Mouse (Mus musculus) bone marrow, adult 2 months (tissue): Measurements from ENCODE around the gene Xrn2. TPM values are rescaled to one million over a fixed set of nuclear protein-coding genes. Genes with fewer than 3 reads are reported as not detected.

Experiments
- H3K27ac ChIP-seq: fragments of 200-500 bp; 2 replicates; pipeline ENCODE4 v1.5.1; 2012; ENCODE audit warnings: low read depth, mild to moderate bottlenecking, control low read depth, inconsistent platforms, low read length; ENCODE audit not compliant: control insufficient read depth, poor library complexity, insufficient read depth
- H3K4me1 ChIP-seq: fragments of 200-500 bp; 2 replicates; pipeline ENCODE4 v1.6.1; 2011; ENCODE audit warnings: low read length; ENCODE audit not compliant: control insufficient read depth, insufficient read depth
- H3K4me3 ChIP-seq: fragments of 200-500 bp; replicated peaks from 2 replicates; pipeline ENCODE3; 2011; ENCODE audit warnings: mild to moderate bottlenecking, low read depth, low read length, control low read depth; ENCODE audit not compliant: control insufficient read depth
- CTCF ChIP-seq: fragments of 200-500 bp; IDR thresholded peaks from 2 replicates; pipeline ENCODE4 v1.5.1; 2011; ENCODE audit warnings: low read length, control low read depth; ENCODE audit not compliant: control insufficient read depth, insufficient read depth
- POLR2A ChIP-seq: fragments of 200-500 bp; IDR thresholded peaks from 2 replicates; pipeline ENCODE4 v1.6.1; 2011; ENCODE audit warnings: low read depth, mild to moderate bottlenecking, control low read depth, low read length, borderline replicate concordance; ENCODE audit not compliant: control insufficient read depth
- WGBS: fragments of 180-500 bp; shearing (Covaris S2); methylation state at CpG from one replicate; pipeline ENCODE4 v1.1.7; 2018; 5-methylcytosine and 5-hydroxymethylcytosine counted together
- polyA plus RNA-seq: library from polyadenylated mRNA; stranded (reverse); fragments of >200 nt; gene quantifications from 2 replicates; pipeline ENCODE4 v1.2.4, GENCODE M21; 2011; ENCODE audit warnings: low replicate concordance; ENCODE audit not compliant: missing spikeins, insufficient read depth, insufficient read length

Gene Xrn2
- polyA plus RNA-seq, result 32.3 and 36.9 TPM in 2 replicates

DNA sequence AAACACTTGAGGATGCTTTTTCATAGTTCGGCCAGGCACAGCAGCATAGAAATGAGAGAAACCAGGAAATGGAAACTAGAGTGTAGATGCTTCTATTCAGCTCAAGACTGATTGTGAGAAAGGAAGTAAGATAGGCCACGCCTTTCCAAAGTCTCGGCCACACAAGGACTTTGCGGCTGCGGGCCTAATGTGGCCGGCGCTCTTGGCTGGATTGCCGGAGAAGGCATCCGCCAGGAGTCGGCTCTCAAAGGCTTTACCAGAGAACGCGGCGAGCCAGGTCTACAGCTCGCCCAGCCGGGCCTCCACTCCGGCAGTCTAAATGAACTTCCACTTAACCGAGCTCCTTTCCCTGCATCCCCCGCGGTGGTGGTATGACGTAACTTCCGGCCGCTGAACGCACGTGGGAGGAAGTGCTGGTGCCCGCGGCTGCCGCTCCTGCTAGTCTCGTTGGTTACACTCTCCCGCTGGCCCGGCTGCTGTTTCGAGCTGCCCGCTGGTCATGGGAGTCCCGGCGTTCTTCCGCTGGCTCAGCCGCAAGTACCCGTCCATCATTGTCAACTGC is at the start of gene Xrn2:
TSS of gene Xrn2 (plus strand) at position 374 of the 562 bp plus-strand sequence.
- H3K4me1 ChIP-seq, result peaks cover 5% of the 10 kb centered on the region
- H3K4me3 ChIP-seq, result peak within 1 kb of the TSS; percentile 99
- TF ChIP-seq POLR2A (peak; percentile 91), CTCF (0 out of 2 replicates have a peak, but pooled peaks have one; percentile 0)
- H3K27ac ChIP-seq, result peak within 1 kb of the TSS; percentile 100
- under 1% methylated on average over 37 of the region's 37 CpGs for WGBS

- TF ChIP-seq CTCF (no peak), POLR2A (no peak)
- Histone ChIP-seq H3K4me3 (no peak overlapping the region), H3K27ac (no peak overlapping the region), H3K4me1 (no peaks in the 10 kb centered on the region)
- WGBS, result 77% methylated on average over 3 of the region's 3 CpGs
Observed at GRCm38 (mm10) chr2:146975024-146975423, 37.8 kb upstream of the Xrn2 start.

- no peaks in the 10 kb centered on the region for H3K4me1 ChIP-seq
- no peak overlapping the region for H3K27ac ChIP-seq
- TF ChIP-seq CTCF (no peak), POLR2A (no peak)
- WGBS, result 81% methylated on average over 3 of the region's 3 CpGs
- no peak overlapping the region for H3K4me3 ChIP-seq
Observed at GRCm38 (mm10) chr2:146975453-146976028, 37.3 kb upstream of the Xrn2 start.

GRCm38 (mm10) chr2:146982786-146983185 is 30.0 kb upstream of the Xrn2 start:
- no peak for TF ChIP-seq CTCF
- no peak for TF ChIP-seq POLR2A
- Histone ChIP-seq H3K4me1 (no peaks in the 10 kb centered on the region), H3K4me3 (no peak overlapping the region), H3K27ac (no peak overlapping the region)
- WGBS, result 84% methylated on average over 2 of the region's 2 CpGs

- 89% methylated on average over 2 of the region's 2 CpGs for WGBS
- TF ChIP-seq CTCF (no peak), POLR2A (no peak)
- H3K4me1 ChIP-seq, result no peaks in the 10 kb centered on the region
- no peak overlapping the region for H3K27ac ChIP-seq
- no peak overlapping the region for H3K4me3 ChIP-seq
Observed at GRCm38 (mm10) chr2:146984831-146985230, 28.0 kb upstream of the Xrn2 start.

DNA sequence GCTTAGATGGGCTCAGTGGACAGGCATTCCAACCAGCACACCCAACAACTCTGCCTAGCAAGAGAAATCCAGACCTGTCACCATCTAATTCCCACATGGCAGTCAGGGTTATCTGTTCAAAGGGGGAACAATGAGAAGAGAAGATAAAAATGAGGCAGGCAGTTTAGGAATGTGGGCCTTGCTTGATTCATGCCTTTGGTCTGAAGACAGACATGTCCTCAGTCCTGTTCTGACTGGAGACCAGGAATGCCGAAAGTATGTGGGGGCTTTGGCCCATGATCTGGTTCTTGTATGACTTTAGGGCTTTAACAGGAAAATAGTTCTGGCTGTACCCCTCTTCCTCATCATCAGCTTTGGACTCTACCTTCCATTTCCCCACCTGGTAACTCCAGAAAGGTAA is 27.0 kb upstream of the Xrn2 start:
- H3K27ac ChIP-seq, result no peak overlapping the region
- WGBS, result 87% methylated on average over 1 of the region's 1 CpGs
- no peak overlapping the region for H3K4me3 ChIP-seq
- TF ChIP-seq CTCF, result no peak
- no peak for TF ChIP-seq POLR2A
- H3K4me1 ChIP-seq, result no peaks in the 10 kb centered on the region

DNA sequence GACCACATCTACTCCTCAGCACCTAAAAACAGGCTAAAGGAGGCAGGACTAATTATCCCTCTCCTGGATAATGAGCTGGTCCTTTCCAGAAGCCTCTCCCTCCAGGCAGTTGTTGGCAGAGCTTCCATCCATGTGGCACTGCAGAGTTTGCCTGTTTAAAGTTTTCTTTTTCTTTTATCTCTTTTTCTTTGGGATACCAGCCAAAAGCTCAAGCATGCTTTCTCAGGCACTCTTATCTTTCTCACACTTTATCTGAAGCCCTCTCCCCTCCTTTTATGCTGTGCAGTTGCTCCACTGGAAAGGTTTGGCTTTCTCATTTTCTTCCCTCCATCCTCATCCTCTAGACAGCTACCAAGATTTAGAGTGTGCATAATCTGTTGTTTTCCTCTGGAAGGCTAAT is 26.4 kb upstream of the Xrn2 start:
- Histone ChIP-seq H3K4me1 (no peaks in the 10 kb centered on the region), H3K27ac (no peak overlapping the region), H3K4me3 (no peak overlapping the region)
- TF ChIP-seq CTCF (no peak), POLR2A (no peak)

GRCm38 (mm10) chr2:147007265-147007664 is 5.5 kb upstream of the Xrn2 start:
- H3K27ac ChIP-seq, result no peak overlapping the region
- no peak for TF ChIP-seq POLR2A
- TF ChIP-seq CTCF, result no peak
- no peak overlapping the region for H3K4me3 ChIP-seq
- peaks cover 4% of the 10 kb centered on the region for H3K4me1 ChIP-seq
- 58% methylated on average over 2 of the region's 2 CpGs for WGBS

- no peak overlapping the region for H3K4me3 ChIP-seq
Observed at GRCm38 (mm10) chr2:147009084-147009483, 3.7 kb upstream of the Xrn2 start.

More at GRCm38 (mm10) chr2:147009084-147009483, 3.7 kb upstream of the Xrn2 start:
- Histone ChIP-seq H3K27ac (no peak overlapping the region), H3K4me1 (peaks cover 4% of the 10 kb centered on the region)
- TF ChIP-seq CTCF (no peak), POLR2A (no peak)
